Mouse (Mus musculus) limb, embryonic 14.5 days (tissue): ENCODE results near the gene Pdzd3. TPM values are rescaled to one million over a fixed set of nuclear protein-coding genes. Genes with fewer than 3 reads are reported as not detected.

Experiments used
- ATAC-seq: fragments of 200-750 bp; cut with Nextera tagmentation; 2 replicates; pipeline ENCODE4 v1.8.0; 2017; ENCODE audit warnings: low read depth, moderate number of reproducible peaks, moderate TSS enrichment; ENCODE audit not compliant: low FRiP score
- DNase-seq: peaks from one replicate; pipeline ENCODE4 v3.0.0-alpha.2; 2015; ENCODE audit warnings: low spot score
- H3K27ac ChIP-seq: fragments of 300-500 bp; sonication (generic); replicated peaks from 2 replicates; pipeline ENCODE4 v1.5.1; 2014; ENCODE audit warnings: low read depth, mild to moderate bottlenecking, low read length, moderate library complexity, mixed read lengths
- H3K27me3 ChIP-seq: fragments of 300-500 bp; sonication (generic); 2 replicates; pipeline ENCODE4 v1.6.1; 2014; ENCODE audit warnings: low read length, mixed read lengths; ENCODE audit not compliant: control insufficient read depth, insufficient read depth
- H3K36me3 ChIP-seq: fragments of 300-500 bp; sonication (generic); 2 replicates; pipeline ENCODE4 v1.6.1; 2014; ENCODE audit warnings: mild to moderate bottlenecking, low read length, moderate library complexity, mixed read lengths; ENCODE audit not compliant: control insufficient read depth, insufficient read depth
- H3K4me1 ChIP-seq: fragments of 300-500 bp; sonication (generic); 2 replicates; pipeline ENCODE4 v1.6.1; 2014; ENCODE audit warnings: antibody characterized with exemption, low read length, mixed read lengths; ENCODE audit not compliant: control insufficient read depth, insufficient read depth
- H3K4me2 ChIP-seq: fragments of 300-500 bp; sonication (generic); replicated peaks from 2 replicates; pipeline ENCODE4 v1.6.1; 2014; ENCODE audit warnings: low read depth, mild to moderate bottlenecking, low read length, moderate library complexity; ENCODE audit not compliant: severe bottlenecking
- H3K4me3 ChIP-seq: fragments of 300-500 bp; sonication (generic); replicated peaks from 2 replicates; pipeline ENCODE4 v1.5.1; 2014; ENCODE audit warnings: low read length
- H3K9ac ChIP-seq: fragments of 300-500 bp; sonication (generic); 2 replicates; pipeline ENCODE4 v1.6.1; 2014; ENCODE audit warnings: mild to moderate bottlenecking, low read depth, low read length, moderate library complexity; ENCODE audit not compliant: severe bottlenecking
- H3K9me3 ChIP-seq: fragments of 300-500 bp; sonication (generic); 2 replicates; pipeline ENCODE4 v1.6.1; 2016; ENCODE audit warnings: low read length; ENCODE audit not compliant: control insufficient read depth
- POLR2A ChIP-seq: fragments of 200-500 bp; IDR thresholded peaks from 2 replicates; pipeline ENCODE4 v1.8.0; 2012; ENCODE audit warnings: inconsistent platforms, mild to moderate bottlenecking, moderate library complexity, borderline replicate concordance; ENCODE audit not compliant: insufficient read depth, insufficient read length; ENCODE audit errors: extremely low read depth
- WGBS: fragments of 180-500 bp; shearing (Covaris S2); extraction: QIAGEN DNeasy Blood & Tissue Kit; methylation state at CpG from one replicate; pipeline ENCODE4 v1.1.7; 2014; 5-methylcytosine and 5-hydroxymethylcytosine counted together
- polyA plus RNA-seq, 2 experiments: library from polyadenylated mRNA; depleted of rRNA in 1 of 2; stranded (reverse) in 1 of 2; unstranded in 1 of 2; fragments of >200 nt; fragmentation: Nextera tagmentation in 1 of 2; extraction: Ambion mirVana in 1 of 2; gene quantifications; 2 replicates each; pipeline versions ENCODE4 v1.2.1 to v1.2.3; 2012 to 2014

The Pdzd3 gene
- polyA plus RNA-seq, 2 experiments, result 0.13 TPM; not detected in 1

- Histone ChIP-seq H3K4me2 (no peak overlapping the region), H3K9me3 (no peaks in the 10 kb centered on the region), H3K9ac (no peak overlapping the region), H3K27ac (no peak overlapping the region), H3K27me3 (no peaks in the 10 kb centered on the region), H3K4me1 (no peaks in the 10 kb centered on the region), H3K4me3 (no peak overlapping the region), H3K36me3 (peaks cover 7% of the 10 kb centered on the region)
- no peak for DNase-seq
- ATAC-seq, result no peak
- 81% methylated on average over 14 of the region's 14 CpGs for WGBS
- no peak for TF ChIP-seq POLR2A
Measured at GRCm38 (mm10) chr9:44261388-44261787, 10.1 kb upstream of the Pdzd3 start.

- WGBS, result 81% methylated on average over 10 of the region's 10 CpGs
- peaks cover 15% of the 10 kb centered on the region for H3K4me1 ChIP-seq
Measured at GRCm38 (mm10) chr9:44259014-44259413, 7.7 kb upstream of the Pdzd3 start.

GRCm38 (mm10) chr9:44256213-44256612 is 4.9 kb upstream of the Pdzd3 start:
- peaks cover 17% of the 10 kb centered on the region for H3K4me1 ChIP-seq
- WGBS, result 80% methylated on average over 8 of the region's 8 CpGs
- H3K27ac ChIP-seq, result no peak overlapping the region
- H3K9me3 ChIP-seq, result no peaks in the 10 kb centered on the region
- H3K27me3 ChIP-seq, result no peaks in the 10 kb centered on the region
- ATAC-seq (no peak), DNase-seq (no peak)
- no peak overlapping the region for H3K4me2 ChIP-seq
- no peak overlapping the region for H3K9ac ChIP-seq
- H3K4me3 ChIP-seq, result no peak overlapping the region
- peaks cover 4% of the 10 kb centered on the region; the same call in 1 of the 2 replicates for H3K36me3 ChIP-seq
- no peak for TF ChIP-seq POLR2A

More at GRCm38 (mm10) chr9:44259014-44259413, 7.7 kb upstream of the Pdzd3 start:
- TF ChIP-seq POLR2A, result no peak
- Histone ChIP-seq H3K36me3 (peaks cover 4% of the 10 kb centered on the region), H3K4me2 (no peak overlapping the region), H3K27me3 (no peaks in the 10 kb centered on the region), H3K9me3 (no peaks in the 10 kb centered on the region), H3K4me3 (no peak overlapping the region), H3K27ac (no peak overlapping the region), H3K9ac (no peak overlapping the region)
- DNase-seq (no peak), ATAC-seq (no peak)

- peak overlapping the region; percentile 5 for H3K27ac ChIP-seq
- no peak overlapping the region for H3K9ac ChIP-seq
- no peak overlapping the region for H3K4me2 ChIP-seq
- no peaks in the 10 kb centered on the region for H3K9me3 ChIP-seq
- DNase-seq (no peak), ATAC-seq (no peak)
- H3K36me3 ChIP-seq, result peaks cover 4% of the 10 kb centered on the region; the same call in 1 of the 2 replicates
- H3K27me3 ChIP-seq, result no peaks in the 10 kb centered on the region
- H3K4me3 ChIP-seq, result no peak overlapping the region
- 43% methylated on average over 6 of the region's 6 CpGs for WGBS
- TF ChIP-seq POLR2A, result no peak
- H3K4me1 ChIP-seq, result peaks cover 17% of the 10 kb centered on the region
Measured at GRCm38 (mm10) chr9:44255136-44255521, 3.9 kb upstream of the Pdzd3 start.

- Histone ChIP-seq H3K4me2 (no peak overlapping the region), H3K27me3 (no peaks in the 10 kb centered on the region), H3K27ac (peak overlapping the region; percentile 26; the same call in 1 of the 2 replicates), H3K4me1 (peaks cover 17% of the 10 kb centered on the region), H3K9ac (no peak overlapping the region), H3K9me3 (no peaks in the 10 kb centered on the region), H3K4me3 (no peak overlapping the region), H3K36me3 (peaks cover 4% of the 10 kb centered on the region; the same call in 1 of the 2 replicates)
- TF ChIP-seq POLR2A, result no peak
- 7% methylated on average over 5 of the region's 5 CpGs for WGBS
- ATAC-seq (0 out of 2 replicates have a peak, but pooled peaks have one; percentile 35), DNase-seq (no peak)
Measured at GRCm38 (mm10) chr9:44254508-44255135, 3.4 kb upstream of the Pdzd3 start.

GRCm38 (mm10) chr9:44253441-44253840 is 2.2 kb upstream of the Pdzd3 start:
- no peak overlapping the region for H3K27ac ChIP-seq
- WGBS, result 72% methylated on average over 6 of the region's 6 CpGs

More at GRCm38 (mm10) chr9:44253441-44253840, 2.2 kb upstream of the Pdzd3 start:
- Histone ChIP-seq H3K9me3 (no peaks in the 10 kb centered on the region), H3K9ac (no peak overlapping the region), H3K36me3 (peaks cover 4% of the 10 kb centered on the region; the same call in 1 of the 2 replicates), H3K4me2 (no peak overlapping the region), H3K27me3 (no peaks in the 10 kb centered on the region), H3K4me3 (no peak overlapping the region), H3K4me1 (peaks cover 17% of the 10 kb centered on the region)
- DNase-seq, result no peak
- no peak for TF ChIP-seq POLR2A
- no peak for ATAC-seq
